Mouse (Mus musculus) neutrophil, adult 83 days (primary cell): ENCODE results near the gene Klhl11. TPM values are rescaled to one million over a fixed set of nuclear protein-coding genes. Genes with fewer than 3 reads are reported as not detected.

Source experiments
- total RNA-seq, 2 experiments: library from RNA; stranded (reverse); gene quantifications; one replicate each; pipeline ENCODE4 v1.2.4; 2023

Klhl11 gene
- total RNA-seq = 10 to 100 TPM; 10.6 to 12.7 TPM

DNA sequence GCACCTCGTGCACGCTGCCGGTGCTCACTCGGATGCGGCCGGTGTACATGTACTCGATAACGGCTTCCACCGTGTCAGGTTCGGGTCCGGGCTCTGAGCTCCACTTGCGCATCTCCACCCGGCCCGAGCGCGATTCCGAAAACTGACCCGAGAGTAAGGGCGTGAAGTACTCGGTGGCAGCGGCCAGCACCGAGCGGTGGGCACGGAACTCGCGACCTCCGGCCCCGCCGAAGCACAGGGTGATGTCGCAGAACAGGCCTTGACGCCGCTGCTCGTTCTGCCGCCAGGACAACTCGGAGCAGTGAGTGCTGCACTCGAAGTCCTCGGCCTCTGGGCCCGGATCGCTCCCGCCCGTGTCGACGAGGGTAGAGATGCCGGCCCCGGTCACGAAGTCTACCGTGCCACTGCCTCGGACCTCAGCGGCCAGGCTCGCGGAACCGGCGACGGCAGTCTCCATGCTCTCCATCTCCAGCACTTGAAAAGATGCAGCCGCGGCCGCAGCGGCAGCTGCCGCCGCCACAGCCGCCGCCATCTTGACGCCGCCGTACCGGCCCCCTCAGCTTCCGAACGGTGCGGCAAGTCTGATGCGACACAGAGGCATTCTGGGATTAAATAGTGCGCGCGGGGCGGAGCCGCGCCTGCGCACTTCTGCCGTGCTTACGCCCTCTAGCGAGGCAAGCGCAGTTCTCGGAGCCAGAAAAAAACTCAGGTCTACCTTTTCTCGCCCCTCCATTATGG is at the start of gene Klhl11:
Gene Klhl11, minus strand, starts transcription at position 545 of the 738 bp plus-strand sequence.

GRCm38 (mm10) chr11:100441797-100442196 is 30.7 kb downstream of the Klhl11 start, which contains the start of the genes Nt5c3b and Klhl10:
TSS of gene Nt5c3b (minus strand) at chr11:100441808.
TSS of gene Klhl10 (plus strand) at chr11:100441917.

GRCm38 (mm10) chr11:100414914-100415822 is 57.4 kb downstream of the Klhl11 start, which contains the start of gene Fkbp10:
TSS of gene Fkbp10 (plus strand) at chr11:100415697.

DNA sequence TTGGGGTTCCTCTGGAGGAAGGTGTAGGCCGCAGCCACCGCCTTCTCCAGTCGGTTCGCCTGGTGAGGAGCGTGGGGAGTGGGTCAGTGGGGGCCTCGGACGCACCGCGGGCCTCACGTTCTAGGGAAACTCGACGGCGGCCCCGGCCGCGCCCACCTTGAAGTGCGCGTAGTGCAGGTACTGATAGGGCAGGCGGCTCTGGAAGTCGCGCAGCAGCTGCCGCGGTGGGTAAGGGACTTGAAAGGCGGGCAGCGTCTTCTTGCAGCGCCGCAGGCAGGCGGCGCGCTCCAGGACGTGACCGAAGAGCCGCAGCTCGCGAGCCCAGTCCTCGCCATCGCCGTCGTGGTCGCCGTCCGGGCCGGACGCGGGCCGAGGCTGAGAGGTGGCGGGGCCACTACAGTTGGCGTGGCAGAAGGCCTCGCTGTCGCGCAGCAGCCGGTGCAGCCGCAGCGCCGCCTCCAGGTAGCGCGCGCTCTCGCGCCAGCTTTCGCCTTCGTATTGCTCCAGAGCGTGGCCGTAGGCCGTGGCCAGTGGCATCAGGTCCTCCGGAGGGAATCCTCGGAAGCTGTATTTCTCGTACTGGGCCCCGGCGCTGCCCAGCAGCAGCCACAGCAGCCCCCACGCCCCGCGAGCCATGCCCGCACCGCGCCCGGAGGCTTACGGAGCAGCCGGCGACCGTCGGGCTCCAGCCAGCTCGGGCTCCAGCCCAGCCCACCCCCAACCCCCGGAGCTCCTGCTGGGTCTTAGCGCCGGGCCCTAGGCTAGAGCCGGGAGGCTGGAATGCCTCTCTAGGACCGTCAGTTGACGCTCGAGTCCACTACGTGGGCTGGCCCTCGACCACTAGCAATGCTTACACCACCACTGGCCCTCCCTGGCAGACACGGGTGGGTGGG is 58.3 kb downstream of the Klhl11 start, which contains the start of gene P3h4:
Gene P3h4, minus strand, starts transcription at position 816 of the 893 bp plus-strand sequence.

Other genes starting within 250 kb of the Klhl11 start
- not detected for gene Krt16, start 223.8 kb downstream of the Klhl11 start, total RNA-seq
- not detected for gene Krt17, start 211.7 kb downstream of the Klhl11 start, total RNA-seq
- not detected for gene Krt42, start 202.9 kb downstream of the Klhl11 start, total RNA-seq
- gene Eif1, start 152.9 kb downstream of the Klhl11 start, total RNA-seq = 1,000 to 10,000 TPM; 1,687 to 1,738 TPM
- gene Gast, start 138.3 kb downstream of the Klhl11 start, total RNA-seq = not detected
- under 1 TPM; 0.59 to 0.73 TPM for gene Hap1, start 116.6 kb downstream of the Klhl11 start, total RNA-seq
- gene Jup, start 75.0 kb downstream of the Klhl11 start, total RNA-seq = 10 to 100 TPM; 16.1 to 24.1 TPM
- under 1 TPM in 1 of 2 experiments, not detected in 1; 0.31 TPM for gene P3h4, start 57.9 kb downstream of the Klhl11 start, total RNA-seq
- gene Fkbp10, start 57.0 kb downstream of the Klhl11 start, total RNA-seq = 1 to 10 TPM; 1.0 to 1.6 TPM
- 1 to 10 TPM; 6.4 to 6.5 TPM for gene Nt5c3b, start 30.9 kb downstream of the Klhl11 start, total RNA-seq
- not detected for gene Klhl10, start 30.8 kb downstream of the Klhl11 start, total RNA-seq
- gene Acly, start 55.3 kb upstream of the Klhl11 start, total RNA-seq = 100 to 1,000 TPM; 119 to 124 TPM
- gene Ttc25, start 72.9 kb upstream of the Klhl11 start, total RNA-seq = not detected
- 10 to 100 TPM; 14.2 to 15.8 TPM for gene Cnp, start 102.2 kb upstream of the Klhl11 start, total RNA-seq
- 10 to 100 TPM; 43.2 to 47.8 TPM for gene Nkiras2, start 146.5 kb upstream of the Klhl11 start, total RNA-seq
- 100 to 1,000 TPM; 121 to 134 TPM for gene Dnajc7, start 147.4 kb upstream of the Klhl11 start, total RNA-seq
- not detected for gene Zfp385c, start 219.7 kb upstream of the Klhl11 start, total RNA-seq
- gene Dhx58, start 231.5 kb upstream of the Klhl11 start, total RNA-seq = 10 to 100 TPM; 25.4 to 25.9 TPM
- gene Kat2a, start 239.7 kb upstream of the Klhl11 start, total RNA-seq = 10 to 100 TPM; 10.6 to 11.4 TPM
- gene Hspb9, start 241.1 kb upstream of the Klhl11 start, total RNA-seq = under 1 TPM in 1 of 2 experiments, not detected in 1; 0.60 TPM